Mouse (Mus musculus) MEL (cell line): ENCODE results near the gene Smarcd1.

Experiments
- CHD2 ChIP-seq: IDR thresholded peaks from 2 replicates; pipeline ENCODE4 v1.6.1; 2011; ENCODE audit warnings: low read length, improper control_type of control experiment
- CTCF ChIP-seq, 3 experiments: IDR thresholded peaks in 2 of 3; conservative IDR thresholded peaks in 1 of 3; 2 replicates each; pipeline ENCODE4 v1.5.1; 2011 to 2012; ENCODE audit warnings: low read length in 3 of 3, low read depth in 2 of 3, mild to moderate bottlenecking in 2 of 3, improper control_type of control experiment in 1 of 3, inconsistent platforms in 1 of 3, mixed read lengths in 1 of 3, moderate library complexity in 1 of 3; ENCODE audit not compliant: control insufficient read depth in 1 of 3, insufficient read depth in 1 of 3, poor library complexity in 1 of 3, severe bottlenecking in 1 of 3
- E2F4 ChIP-seq: IDR thresholded peaks from 2 replicates; pipeline ENCODE4 v1.6.1; 2011; ENCODE audit warnings: low read depth, low read length, improper control_type of control experiment, borderline replicate concordance
- GATA1 ChIP-seq: IDR thresholded peaks from 2 replicates; pipeline ENCODE4 v1.6.1; 2011; ENCODE audit warnings: low read depth, low read length, improper control_type of control experiment
- POLR2A ChIP-seq, 2 experiments: IDR thresholded peaks; 2 replicates each; pipeline ENCODE4 v1.6.1; 2011 to 2012; ENCODE audit warnings: low read length in 2 of 2, mild to moderate bottlenecking in 2 of 2, control low read depth in 1 of 2, improper control_type of control experiment in 1 of 2, low read depth in 1 of 2, moderate library complexity in 1 of 2; ENCODE audit not compliant: control insufficient read depth in 1 of 2, insufficient read depth in 1 of 2, poor library complexity in 1 of 2
- TBP ChIP-seq: IDR thresholded peaks from 2 replicates; pipeline ENCODE4 v1.8.0; 2011; ENCODE audit warnings: low read depth, low read length, improper control_type of control experiment
- ZMIZ1 ChIP-seq: IDR thresholded peaks from 2 replicates; pipeline ENCODE4 v1.6.1; 2012; ENCODE audit warnings: low read depth, mild to moderate bottlenecking, inconsistent platforms, low read length, improper control_type of control experiment, moderate library complexity

GRCm38 (mm10) chr15:99703676-99704040 is 1.7 kb downstream of the Smarcd1 start:
- TF ChIP-seq CTCF (IDR thresholded peaks at IDR 0.05 in 2 of 3, conservative IDR thresholded peaks at IDR 0.05 in 1 of 3; ENCODE audit: control insufficient read depth in 1 of 3, insufficient read depth in 1 of 3, low read depth in 2 of 3, low read length in 3 of 3, poor library complexity in 1 of 3, severe bottlenecking in 1 of 3): no peak
- no peak for TF ChIP-seq CHD2
- TF ChIP-seq GATA1: no peak
- no peak for TF ChIP-seq POLR2A (IDR thresholded peaks at IDR 0.05; ENCODE audit: control insufficient read depth in 1 of 2, insufficient read depth in 1 of 2, low read depth in 1 of 2, low read length in 2 of 2, poor library complexity in 1 of 2)
- no peak for TF ChIP-seq E2F4
- no peak for TF ChIP-seq TBP
- no peak for TF ChIP-seq ZMIZ1
